Mouse (Mus musculus) ovary, adult 18-20 months (tissue): ENCODE data around the gene Rpl29.

Experiments
- DNase-seq: peaks from one replicate; pipeline ENCODE4 v3.0.0; 2022; ENCODE audit warnings: low spot score, mixed read lengths

Gene Rpl29

DNA sequence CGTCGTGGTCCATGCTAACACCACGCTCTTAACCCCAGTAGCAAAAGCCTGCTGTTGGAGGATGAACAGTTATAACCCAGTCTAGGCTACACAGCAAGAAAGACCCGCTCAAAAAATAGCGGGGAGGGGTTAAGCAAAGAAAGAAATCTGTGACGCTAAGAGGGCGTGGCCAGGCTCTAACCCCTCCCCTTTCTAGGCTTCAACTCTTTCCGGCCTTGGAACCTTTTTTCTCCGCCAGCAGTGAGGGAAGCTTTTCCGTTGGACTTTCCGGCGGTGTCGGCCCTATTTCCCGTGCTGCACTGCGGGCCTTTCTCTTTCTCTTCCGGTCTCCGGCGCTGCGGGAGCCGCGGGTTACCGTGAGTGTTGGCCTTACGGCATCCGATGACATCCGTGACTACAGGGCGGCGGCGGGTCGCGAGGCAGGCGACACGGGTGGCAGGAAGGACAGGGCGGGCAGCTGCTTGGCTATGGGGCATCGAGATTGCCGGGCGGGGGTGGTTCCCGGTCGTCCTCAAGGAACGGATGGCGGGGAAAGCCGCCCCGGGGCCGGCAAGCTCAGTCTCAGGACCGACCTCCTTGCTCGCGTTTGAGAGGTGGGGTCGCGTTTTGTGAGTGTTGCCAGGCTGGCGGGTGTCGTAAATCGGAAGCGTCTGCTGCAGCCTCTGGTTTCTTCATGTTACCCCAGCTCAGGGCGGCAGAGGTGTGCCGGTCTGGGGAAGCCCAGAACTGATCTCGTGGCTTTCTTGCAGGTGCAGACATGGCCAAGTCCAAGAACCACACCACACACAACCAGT is at the start of gene Rpl29:
TSS of gene Rpl29 (plus strand) at position 234 of the 794 bp plus-strand sequence.
- DNase-seq = peak; percentile 89

DNA sequence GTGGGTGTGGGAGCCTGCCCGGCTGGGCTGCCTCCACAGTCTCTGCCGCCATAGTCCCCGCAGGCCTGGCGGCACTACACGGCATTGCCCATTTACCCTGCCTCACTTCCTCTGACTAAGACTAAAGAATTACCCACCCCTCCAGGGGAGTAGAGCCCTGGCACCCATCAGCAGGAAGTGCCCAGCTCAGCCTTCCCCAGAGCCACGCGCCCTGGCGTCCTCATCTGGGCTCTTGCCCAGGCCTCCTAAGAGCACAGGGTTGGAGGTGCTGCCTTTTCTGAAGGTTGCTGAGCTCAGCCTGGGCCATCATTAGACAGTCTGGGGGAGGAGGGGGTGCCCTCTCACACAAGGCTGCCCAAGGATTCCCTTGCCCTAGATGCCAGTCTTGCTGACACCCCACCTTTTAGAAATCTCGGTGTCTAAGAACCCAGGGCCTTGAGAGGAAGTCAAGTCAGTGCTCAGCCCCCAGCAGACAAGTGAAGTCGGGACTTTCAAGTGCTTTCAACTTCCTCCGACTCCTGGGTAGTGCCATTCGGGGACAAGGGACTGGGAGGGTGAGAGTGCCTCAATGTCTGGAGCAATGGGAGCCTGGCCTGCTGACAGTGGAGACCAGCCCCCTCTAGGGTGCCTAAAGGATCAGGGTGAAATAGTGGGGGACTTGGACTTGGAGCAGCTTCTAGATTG is 42.9 kb upstream of the Rpl29 start:
- DNase-seq = no peak

DNA sequence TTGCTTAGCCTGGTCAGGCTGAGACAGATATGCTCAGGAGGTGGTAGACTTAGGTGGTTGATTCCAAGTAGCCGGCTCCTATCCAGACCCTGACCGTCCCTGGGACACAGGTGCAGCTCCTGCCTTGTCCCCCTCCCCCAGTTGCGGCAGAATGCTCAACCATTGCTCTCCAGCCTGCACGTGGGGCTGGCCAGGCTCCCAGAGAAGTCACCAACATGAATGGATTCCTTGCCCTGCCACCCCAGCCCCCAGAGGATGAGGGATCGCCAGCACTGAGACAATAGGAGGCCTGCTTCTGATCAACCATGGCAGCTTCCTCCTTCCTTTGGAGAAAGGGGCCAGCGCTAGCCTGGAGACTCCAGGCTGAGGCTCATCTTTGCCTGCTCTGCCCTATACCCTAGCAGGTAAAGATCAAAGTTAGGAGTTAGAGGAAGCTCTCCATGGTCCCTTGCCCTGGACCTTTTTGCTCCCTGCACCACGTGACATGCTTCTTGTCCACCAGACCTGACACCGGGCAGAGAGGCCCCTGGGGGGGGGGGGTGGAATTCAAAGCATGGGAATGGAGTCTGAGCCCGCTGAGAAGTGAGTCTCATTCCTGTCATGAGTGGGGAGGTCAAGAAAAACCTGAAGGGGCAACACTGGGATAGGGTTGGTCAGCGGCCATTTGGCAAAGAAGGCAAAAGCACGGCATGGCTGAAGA is 36.3 kb upstream of the Rpl29 start:
- no peak for DNase-seq

DNA sequence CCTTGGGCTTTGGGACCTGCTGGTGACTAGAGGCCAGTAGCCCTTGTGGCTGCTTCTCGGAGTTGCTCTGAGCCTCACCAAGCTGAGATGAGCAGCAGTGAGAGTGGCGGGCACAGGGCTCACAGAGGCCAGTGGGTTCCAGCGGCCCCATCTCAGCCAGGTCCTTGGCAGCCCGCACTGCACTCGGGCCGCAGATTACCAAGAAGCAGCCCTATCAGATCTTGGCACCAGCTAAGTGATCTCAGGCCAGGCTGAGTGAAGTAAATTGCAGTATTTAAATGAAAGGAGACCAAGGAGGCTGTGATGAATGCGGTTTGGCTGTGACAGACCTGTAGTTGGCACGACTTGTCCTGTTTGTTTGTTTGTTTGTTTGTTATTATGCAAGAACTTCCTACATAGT is 35.7 kb upstream of the Rpl29 start:
- DNase-seq = peak; percentile 51

DNA sequence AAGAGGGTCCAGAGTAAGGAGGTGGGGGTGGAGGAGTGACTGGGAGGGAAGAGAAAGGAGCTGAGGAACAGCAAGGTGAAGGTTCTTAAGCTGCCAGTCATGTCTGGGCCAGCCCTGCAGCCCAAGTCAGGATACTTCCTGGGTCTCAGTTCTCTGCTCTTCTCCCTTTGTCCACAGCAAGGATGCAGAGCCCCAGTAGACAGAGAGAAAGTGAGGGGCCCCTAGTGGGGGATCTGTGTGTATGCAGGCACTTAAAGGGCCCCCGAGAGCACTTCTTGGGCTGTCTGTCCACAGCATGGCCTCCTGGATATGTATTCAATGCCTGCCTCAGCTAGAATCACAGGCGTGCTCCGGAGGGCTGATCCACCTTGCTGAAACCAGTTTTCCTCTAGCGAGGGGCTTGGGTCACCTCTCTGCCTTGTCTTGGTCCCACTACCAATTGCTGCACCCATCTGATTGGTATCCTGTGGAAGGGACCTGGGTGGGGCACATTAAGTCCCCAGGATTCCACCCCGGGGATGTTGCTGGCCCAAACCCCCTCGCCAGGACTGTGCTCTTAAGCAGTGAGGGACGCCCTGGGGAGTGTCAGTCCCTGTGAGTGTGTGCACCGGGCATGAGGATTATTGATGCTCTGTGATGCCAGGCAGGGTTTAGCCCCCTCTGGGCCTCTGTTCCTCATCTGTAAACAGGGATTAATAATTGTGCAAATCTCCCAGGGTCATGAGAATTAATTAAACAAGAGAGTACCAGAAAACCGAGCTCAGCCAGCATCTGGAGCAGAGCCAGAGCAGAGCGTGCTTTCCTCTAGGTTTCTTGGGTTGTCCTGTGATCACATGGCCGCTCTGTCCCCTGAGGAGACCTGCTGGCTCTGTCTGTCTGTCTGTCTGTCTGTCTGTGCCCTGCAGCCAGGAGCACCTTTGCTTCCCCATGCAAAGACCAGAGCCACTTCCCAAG is 34.3 kb upstream of the Rpl29 start:
- no peak for DNase-seq

DNA sequence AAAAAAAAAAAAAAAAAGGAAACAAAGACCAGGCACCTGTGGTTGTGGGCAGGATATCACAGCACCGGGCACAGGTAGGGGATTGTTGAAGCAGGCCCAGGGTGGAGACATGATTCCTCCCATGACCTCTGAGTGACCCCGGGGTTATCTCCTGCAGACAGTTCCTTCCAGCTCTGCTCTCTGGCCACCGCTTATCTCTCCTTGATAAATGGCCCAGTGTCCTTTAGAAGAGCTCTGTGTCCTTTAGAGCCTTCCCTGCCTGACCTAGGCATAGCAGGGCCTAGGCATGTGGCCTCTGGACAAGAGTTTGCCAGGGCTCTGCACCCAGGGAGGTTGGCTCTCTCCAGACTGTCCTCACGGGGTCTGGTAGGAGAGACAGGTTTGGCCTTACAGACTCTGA is 31.5 kb upstream of the Rpl29 start:
- DNase-seq = peak; percentile 28

DNA sequence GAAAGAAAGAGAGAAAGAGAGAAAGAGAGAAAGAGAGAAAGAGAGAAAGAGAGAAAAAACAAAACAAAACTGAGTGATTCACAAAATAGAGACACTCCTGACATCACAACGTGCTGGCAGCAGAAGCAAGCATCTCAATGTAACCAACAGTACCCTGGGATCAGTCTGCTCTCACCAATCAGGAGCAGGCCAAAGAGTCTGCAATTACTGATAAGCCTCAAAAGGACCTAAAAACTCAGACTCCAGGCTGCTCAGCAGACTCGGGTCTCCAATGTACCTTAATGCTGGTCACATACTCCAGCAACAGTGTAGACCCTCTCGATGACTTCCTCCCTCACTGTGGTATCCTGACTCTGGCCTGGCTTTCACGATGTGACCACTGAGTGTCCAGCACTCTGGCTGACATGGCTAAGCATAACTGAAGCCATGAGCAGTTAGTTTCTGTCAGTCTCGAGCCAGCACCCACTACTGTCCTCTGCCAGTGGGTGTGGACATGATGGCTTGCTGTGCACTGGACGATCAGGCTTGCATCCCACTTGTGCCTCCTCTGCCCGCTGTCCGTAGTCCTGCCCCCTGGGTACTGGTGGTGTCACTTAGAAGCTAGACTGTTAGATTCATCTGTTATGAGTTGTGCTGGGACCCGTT is 30.5 kb upstream of the Rpl29 start:
- DNase-seq = no peak

DNA sequence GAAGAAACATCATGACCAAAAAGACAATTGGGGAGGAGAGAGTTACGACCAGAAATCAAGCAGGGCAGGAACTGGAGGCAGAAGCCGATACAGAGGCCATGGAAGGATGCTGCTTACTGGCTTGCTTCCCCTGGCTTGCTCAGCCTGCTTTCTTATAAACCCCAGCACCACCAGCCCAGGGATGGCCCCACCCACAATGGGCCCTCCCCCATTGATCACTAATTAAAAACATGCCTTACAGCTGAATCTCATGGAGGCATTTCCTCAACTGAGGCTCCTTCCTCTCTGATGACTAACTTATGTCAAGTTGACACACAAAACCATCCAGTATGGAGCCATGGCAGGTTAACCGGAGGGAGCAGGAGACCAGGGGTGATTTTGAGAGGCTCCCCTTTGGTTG is 29.4 kb upstream of the Rpl29 start:
- no peak for DNase-seq

DNA sequence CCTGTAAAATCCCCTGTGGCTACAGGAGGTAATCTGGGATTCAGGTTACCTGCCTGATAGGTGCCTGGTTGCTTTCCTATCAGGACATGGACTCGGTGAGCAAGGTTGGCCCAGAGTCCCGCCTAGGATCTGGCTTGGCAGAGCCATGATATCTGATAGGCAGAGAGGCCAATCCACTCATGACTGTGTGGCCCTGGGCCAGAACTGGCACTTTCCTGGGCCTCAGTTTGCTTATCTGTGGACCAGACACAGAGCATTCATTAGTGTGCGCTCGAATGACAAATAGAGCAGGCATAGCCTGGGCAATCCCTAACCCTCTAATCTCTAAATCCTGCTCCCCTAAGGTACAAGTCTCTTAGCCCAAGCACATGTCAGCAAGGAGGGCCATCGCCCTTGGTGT is 27.1 kb upstream of the Rpl29 start:
- no peak for DNase-seq

DNA sequence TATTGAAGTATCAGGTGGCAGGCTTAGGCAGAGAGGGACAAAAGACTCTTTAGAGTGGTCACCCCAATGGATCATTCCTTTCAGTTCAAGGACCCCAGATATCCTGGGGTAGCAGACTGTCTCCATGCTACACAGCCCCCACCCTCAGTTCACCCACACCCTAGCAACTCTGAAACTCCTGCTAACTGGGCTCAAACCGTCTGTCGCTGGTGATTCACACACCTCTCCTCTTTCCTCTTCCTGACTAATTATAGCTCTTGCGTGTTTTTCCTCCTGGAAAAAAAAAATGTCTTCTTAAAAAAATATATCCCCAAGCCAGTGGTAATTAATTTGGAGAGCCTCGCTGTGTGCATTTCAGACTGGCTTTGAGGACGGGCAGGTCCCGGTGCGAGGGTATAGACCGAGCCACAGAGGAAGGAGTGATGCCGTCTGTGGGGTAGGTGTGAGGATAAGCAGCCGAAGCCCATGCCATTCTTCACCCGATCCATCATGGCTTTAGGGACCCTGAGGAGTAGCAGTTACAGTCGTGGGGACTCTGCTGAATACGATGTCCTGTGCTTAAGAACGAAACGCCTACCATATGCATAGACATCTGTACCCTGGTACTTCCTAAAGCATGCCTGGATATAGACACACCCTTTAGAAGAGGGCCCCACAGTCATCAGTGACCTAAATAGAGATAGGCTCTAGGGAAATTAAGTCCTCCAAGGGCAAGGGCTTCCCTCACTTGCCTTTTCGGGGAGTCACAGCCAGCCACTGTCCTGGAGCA is 26.5 kb upstream of the Rpl29 start:
- no peak for DNase-seq

DNA sequence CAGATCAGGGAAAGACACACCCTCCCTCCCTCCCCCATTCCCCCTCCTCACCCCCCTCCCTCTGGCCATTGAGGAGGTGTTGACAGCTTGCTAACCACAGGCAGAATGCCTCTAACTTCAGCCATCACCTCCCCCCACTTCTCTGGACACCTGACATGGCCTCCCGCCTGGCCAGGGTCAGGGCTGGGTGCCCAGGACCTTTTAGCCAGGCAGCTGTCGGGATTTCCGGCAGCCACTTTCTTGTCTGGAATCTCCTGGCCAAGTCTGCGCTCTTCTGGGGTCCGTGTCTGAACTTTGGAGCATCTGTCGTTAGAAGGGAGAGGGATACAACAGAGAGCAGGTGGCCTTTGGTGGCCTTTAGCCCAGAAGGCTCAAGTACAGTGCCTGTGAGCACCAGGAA is 24.0 kb upstream of the Rpl29 start:
- DNase-seq = no peak

DNA sequence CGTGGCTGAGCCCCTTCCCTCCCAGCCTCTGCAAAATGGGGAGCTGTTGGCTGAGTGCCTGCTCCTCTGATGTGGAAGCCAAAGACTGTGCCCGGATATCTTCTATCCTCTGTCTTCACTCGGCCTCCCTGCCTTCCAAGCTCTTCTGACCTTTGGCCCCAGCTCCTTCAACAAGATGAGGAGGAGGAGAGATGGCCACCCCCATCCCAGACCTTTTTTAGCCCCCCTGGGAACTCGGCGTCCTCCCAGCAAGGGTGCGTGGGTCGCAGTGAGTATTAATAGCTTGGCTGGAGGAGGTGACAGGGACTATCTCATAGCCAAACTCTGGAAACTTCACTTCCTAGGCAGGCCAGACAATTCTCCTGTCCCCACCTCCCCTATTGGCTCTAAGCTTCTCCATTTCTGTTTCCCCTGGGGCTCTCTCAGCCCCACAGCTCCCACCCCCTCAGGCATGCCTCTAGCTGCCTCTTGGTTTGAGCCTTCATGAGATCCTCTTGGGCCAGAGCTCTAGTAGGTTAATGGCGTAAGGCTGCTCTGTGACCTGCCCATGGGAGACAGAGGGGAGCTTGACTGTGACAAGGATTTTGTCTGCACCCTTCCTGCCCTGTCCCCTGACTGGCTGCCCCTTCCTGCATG is 22.7 kb upstream of the Rpl29 start:
- DNase-seq = no peak

DNA sequence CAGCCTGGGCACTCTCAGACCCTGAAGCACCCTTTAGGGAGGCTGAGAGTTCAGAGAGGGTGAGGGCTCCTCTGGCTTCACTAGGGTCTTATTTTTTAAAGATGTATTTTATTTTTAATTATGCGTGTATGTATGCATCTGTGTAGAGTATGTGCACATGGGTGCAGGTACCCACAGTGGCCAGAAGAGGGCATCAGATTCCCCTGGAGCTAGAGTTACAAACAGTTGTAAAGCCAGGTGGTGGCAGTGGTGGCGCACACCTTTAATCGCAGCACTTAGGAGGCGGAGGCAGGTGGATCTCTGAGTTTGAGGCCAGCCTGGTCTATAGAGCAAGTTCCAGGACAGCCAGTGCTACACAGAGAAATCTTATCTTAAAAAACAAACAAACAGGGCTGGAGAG is 20.2 kb upstream of the Rpl29 start:
- DNase-seq = no peak

DNA sequence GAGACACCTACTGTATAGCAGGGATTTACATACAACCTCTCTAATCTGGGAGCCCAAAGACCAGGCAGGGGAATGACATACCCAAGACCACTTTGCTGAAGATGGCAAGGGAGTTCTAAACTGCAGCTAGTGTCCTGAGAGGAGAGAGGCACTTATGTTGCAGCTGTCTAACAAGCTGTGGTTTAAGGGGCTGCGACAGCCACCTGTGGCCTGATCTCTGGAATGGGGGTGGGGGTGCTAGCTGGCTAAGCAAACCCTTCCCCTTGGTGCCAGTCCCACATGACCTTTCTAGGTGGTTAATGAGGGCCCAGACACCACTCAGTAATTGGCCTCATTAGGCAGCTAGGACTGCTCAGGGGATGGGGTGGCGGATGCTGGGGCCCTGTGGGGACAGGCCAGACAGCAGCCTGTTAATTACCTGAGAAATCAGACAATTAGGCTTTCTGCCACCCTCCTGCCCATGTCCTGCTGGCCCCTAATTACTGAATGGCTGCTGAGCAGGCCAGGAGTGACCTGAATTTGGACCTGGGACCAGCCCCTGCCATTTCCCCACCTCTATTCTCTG is 19.1 kb upstream of the Rpl29 start:
- no peak for DNase-seq

DNA sequence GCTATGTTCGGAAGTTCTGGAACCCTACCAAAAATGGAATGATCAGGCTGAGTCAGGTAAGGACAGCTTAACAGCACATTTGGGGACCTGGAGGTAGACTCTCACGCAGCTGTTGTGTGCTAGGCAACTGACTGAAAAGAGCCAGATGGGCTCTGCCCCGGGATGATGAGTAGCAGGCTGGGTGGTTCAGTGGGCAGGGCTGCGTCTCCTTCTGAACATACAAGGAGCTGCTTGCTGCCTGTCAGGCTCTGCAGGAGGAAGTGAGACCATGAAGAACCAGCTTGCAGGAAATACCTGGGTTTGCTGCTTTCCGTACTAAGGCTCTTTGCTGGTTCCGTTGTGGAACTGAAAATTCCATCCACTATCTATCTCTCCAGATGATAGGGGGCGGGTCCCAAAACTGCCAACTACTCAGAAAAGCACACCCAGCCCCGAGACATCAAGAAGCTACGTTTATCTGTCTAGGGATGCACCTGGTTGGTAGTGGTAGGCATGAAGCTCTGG is 18.1 kb upstream of the Rpl29 start:
- DNase-seq = no peak

DNA sequence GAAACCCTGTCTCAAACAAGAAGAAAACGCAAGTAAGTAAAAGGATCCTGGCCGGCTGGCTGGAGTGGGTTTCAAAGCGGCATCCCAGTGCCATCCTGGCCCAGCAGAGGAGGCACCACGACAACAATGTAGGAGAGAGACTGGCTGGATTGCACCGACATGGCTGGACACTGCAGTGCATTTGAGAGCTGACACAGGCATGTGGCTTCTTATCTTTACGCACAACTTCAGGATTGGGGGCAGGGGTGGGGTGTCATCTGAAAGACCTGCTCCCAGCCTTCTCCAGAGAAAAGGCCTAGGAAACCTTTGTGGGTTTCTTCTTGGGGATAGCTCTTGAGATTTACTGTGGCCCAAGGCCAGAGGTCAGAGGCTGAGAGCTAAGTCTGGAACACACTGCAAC is 17.5 kb upstream of the Rpl29 start:
- no peak for DNase-seq

DNA sequence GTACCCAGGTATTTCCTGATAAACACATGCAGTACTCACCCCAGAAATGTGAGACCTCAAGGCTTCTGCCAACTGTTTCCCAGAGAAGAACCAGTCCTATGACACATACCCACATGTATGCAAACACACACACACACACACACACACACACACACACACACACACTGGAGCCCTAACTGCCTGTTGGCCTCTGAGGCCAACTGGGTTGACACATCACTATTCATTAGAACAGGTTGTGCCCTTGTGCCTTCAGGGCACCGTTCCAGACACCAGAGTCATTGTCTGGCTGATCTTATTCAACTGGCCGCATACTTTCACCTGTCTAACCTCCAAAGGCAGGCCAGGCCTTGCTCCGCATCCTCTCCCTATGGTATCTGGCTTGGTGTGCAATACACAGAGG is 17.0 kb upstream of the Rpl29 start:
- DNase-seq = no peak

DNA sequence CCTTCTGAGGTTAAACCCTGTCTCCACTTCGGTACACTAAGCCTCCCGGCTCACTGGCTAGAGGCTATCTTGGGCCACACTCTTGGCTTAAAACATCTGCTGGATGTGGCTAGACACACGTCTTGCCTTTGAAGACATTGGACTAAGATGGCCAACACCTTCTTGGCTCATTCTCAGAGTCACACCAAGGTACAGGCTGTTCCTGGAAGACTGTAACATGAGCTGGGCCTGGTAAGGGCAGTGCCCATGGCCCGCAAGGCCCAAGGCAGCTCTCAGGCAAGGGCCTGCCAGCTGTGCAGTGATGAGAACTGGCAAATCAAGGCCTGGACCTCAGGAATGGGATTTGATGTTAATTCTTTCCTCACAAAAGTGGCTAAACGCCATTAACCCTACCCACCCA is 15.6 kb upstream of the Rpl29 start:
- no peak for DNase-seq

DNA sequence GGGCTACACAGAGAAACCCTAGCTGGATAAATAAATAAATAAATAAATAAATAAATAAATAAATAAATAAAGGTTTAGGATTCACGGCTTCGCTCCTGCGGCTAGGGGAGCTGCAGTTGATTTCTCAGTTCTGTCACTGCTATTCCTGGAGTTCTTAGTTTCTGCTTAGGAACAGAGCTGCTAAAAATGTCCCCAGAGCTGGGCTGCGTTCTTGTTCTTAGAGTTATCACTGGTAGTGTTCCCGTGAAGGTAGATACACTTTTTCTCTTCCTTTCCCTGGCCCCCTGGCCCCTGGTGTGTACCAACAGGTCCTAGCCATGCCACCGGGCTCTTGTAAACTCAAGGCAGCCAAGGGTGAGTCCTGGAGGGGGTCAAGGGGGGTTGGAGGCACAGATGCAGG is 12.4 kb upstream of the Rpl29 start:
- DNase-seq = no peak
